Mouse (Mus musculus) heart, embryonic 13.5 days (tissue): ENCODE measurements around the gene Tgfb3. TPM values are rescaled to one million over a fixed set of nuclear protein-coding genes. Genes with fewer than 3 reads are reported as not detected.

Source experiments
- ATAC-seq: fragments of 200-750 bp; cut with Nextera tagmentation; 2 replicates; pipeline ENCODE4 v1.8.0; 2017; ENCODE audit warnings: moderate TSS enrichment; ENCODE audit not compliant: insufficient number of reproducible peaks, low FRiP score, low TSS enrichment; ENCODE audit errors: extremely low read depth
- H3K27ac ChIP-seq: fragments of 300-500 bp; sonication (generic); replicated peaks from 2 replicates; pipeline ENCODE4 v1.5.1; 2015; ENCODE audit warnings: moderate library complexity, mild to moderate bottlenecking, inconsistent platforms
- H3K27me3 ChIP-seq: fragments of 300-500 bp; sonication (generic); replicated peaks from 2 replicates; pipeline ENCODE4 v1.6.1; 2015; ENCODE audit warnings: mild to moderate bottlenecking, inconsistent platforms
- H3K36me3 ChIP-seq: fragments of 300-500 bp; sonication (generic); 2 replicates; pipeline ENCODE4 v1.6.1; 2015; ENCODE audit warnings: mild to moderate bottlenecking, inconsistent platforms
- H3K4me1 ChIP-seq: fragments of 300-500 bp; sonication (generic); 2 replicates; pipeline ENCODE4 v1.6.1; 2015; ENCODE audit warnings: inconsistent platforms
- H3K4me2 ChIP-seq: fragments of 300-500 bp; sonication (generic); 2 replicates; pipeline ENCODE4 v1.6.1; 2015; ENCODE audit warnings: inconsistent platforms, mild to moderate bottlenecking, moderate library complexity
- H3K4me3 ChIP-seq: fragments of 300-500 bp; sonication (generic); 2 replicates; pipeline ENCODE4 v1.5.1; 2015; ENCODE audit warnings: moderate library complexity, mild to moderate bottlenecking, inconsistent platforms
- H3K9ac ChIP-seq: fragments of 300-500 bp; sonication (generic); 2 replicates; pipeline ENCODE4 v1.6.1; 2015; ENCODE audit warnings: inconsistent platforms, mild to moderate bottlenecking, moderate library complexity
- H3K9me3 ChIP-seq: fragments of 300-500 bp; sonication (generic); 2 replicates; pipeline ENCODE4 v1.6.1; 2016; ENCODE audit warnings: inconsistent platforms
- WGBS: fragments of 180-500 bp; shearing (Covaris S2); methylation state at CpG from one replicate; pipeline ENCODE4 v1.1.7; 2015; ENCODE audit warnings: mixed read lengths; 5-methylcytosine and 5-hydroxymethylcytosine counted together
- polyA plus RNA-seq: library from polyadenylated mRNA; unstranded; fragments of >200 nt; fragmentation: Nextera tagmentation; extraction: Ambion mirVana; gene quantifications from 2 replicates; pipeline ENCODE4 v1.2.1, GENCODE M21; 2015

The Tgfb3 gene
- polyA plus RNA-seq, 1 experiment from 2014 or later = 23.7 TPM

DNA sequence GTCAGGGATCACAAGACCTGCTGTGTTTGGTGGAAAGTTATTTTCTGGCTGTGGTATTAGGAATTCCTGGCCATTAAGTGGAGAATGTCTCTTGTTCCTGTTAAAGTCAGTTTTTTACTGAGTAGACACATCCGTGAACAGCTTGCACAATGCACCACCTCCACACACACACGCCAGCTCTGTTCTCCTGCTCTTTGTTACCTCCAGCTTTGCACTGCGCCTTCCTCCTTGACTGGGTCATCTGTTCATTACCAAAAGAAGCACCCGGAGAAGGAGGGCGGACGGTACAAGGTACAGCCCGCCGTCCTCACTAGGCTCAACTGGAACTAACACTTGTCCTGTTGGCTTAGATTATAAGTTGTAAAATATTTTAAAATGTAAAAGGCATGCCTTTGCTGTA lies 23.8 kb upstream of the Tgfb3 start:
- H3K4me3 ChIP-seq = no peak overlapping the region
- peaks cover 13% of the 10 kb centered on the region for H3K36me3 ChIP-seq
- H3K4me1 ChIP-seq = peaks cover 71% of the 10 kb centered on the region
- H3K27ac ChIP-seq = peak overlapping the region; percentile 99
- ATAC-seq = no peak
- H3K27me3 ChIP-seq = no peaks in the 10 kb centered on the region
- no peaks in the 10 kb centered on the region for H3K9me3 ChIP-seq
- WGBS = 71% methylated on average over 8 of the region's 8 CpGs
- H3K4me2 ChIP-seq = no peak overlapping the region
- 0 out of 2 replicates have a peak overlapping the region, but pooled peaks have one; percentile 28 for H3K9ac ChIP-seq

DNA sequence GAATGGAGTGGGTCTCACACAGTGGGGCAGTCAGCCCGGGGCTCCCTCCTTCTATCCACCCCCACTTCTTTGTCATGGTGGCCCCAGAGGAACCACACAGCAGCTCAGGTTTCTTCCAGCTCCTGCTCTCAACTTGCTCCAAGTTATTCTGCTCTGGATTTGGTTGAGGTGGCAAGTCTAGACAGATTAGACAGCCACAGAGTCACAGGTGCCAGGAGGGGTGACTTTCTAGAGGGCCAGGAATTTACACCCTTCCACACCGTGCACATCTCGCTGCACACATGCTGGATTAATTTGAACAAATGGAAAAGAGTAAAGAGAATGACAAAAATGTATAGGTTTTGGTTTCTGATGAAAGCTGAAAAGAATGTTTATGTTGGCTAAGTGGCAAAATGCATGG lies 21.9 kb upstream of the Tgfb3 start:
- Histone ChIP-seq H3K27ac (peak overlapping the region; percentile 67), H3K36me3 (peaks cover 20% of the 10 kb centered on the region), H3K4me2 (no peak overlapping the region), H3K27me3 (no peaks in the 10 kb centered on the region), H3K4me1 (peaks cover 72% of the 10 kb centered on the region), H3K4me3 (no peak overlapping the region), H3K9me3 (no peaks in the 10 kb centered on the region), H3K9ac (peak overlapping the region; percentile 54; the same call in 1 of the 2 replicates)
- WGBS = 66% methylated on average over 3 of the region's 3 CpGs
- no peak for ATAC-seq

DNA sequence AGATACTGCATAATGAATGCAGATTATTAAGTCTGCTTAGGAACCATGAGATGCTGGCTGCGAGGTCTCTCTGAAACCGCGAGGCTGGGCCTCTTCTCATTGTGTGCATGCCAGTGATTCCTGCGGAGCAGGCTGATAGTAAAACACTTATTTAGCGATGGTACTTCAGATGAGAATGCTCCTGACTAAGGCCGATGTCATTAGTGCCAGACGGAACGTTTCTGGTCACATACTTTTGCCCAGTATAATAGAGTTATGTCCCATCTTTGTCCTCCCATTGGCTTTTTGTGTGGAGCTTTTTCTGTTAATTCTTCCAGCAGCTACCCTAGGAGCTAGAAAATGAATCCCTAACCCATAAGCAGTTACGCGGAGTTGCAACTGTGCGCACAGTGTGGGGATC lies 18.9 kb upstream of the Tgfb3 start:
- 48% methylated on average over 11 of the region's 11 CpGs for WGBS
- H3K4me1 ChIP-seq = peaks cover 42% of the 10 kb centered on the region
- no peaks in the 10 kb centered on the region for H3K27me3 ChIP-seq
- peak overlapping the region; percentile 26 for H3K4me2 ChIP-seq
- H3K9ac ChIP-seq = peak overlapping the region; percentile 2; the same call in 1 of the 2 replicates
- ATAC-seq = no peak
- H3K36me3 ChIP-seq = peaks cover 35% of the 10 kb centered on the region
- H3K27ac ChIP-seq = peak overlapping the region; percentile 65
- no peak overlapping the region for H3K4me3 ChIP-seq
- H3K9me3 ChIP-seq = no peaks in the 10 kb centered on the region

DNA sequence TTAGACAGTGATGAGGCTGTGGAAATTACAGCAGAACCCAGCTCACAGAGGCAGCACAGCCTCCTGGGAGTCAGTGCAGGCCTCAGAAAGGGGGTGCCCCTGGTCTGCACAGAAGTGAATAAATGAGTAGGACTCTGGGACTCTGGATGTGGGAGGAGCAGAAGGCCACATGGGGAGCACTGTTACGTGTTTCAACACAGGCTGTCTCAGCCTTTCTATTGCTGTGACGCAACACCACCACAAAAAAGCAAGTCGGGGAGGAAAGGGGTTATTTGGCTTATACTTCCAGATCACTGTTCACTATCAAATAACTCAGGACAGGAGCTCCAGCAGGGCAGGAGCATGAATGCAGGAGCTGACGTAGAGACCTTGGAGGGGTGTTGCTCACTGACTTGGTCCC lies 17.0 kb upstream of the Tgfb3 start:
- ATAC-seq = no peak
- Histone ChIP-seq H3K4me1 (peaks cover 40% of the 10 kb centered on the region), H3K36me3 (peaks cover 31% of the 10 kb centered on the region), H3K27me3 (no peaks in the 10 kb centered on the region), H3K9ac (no peak overlapping the region), H3K27ac (no peak overlapping the region), H3K4me3 (no peak overlapping the region), H3K9me3 (no peaks in the 10 kb centered on the region), H3K4me2 (no peak overlapping the region)
- 88% methylated on average over 4 of the region's 4 CpGs for WGBS

DNA sequence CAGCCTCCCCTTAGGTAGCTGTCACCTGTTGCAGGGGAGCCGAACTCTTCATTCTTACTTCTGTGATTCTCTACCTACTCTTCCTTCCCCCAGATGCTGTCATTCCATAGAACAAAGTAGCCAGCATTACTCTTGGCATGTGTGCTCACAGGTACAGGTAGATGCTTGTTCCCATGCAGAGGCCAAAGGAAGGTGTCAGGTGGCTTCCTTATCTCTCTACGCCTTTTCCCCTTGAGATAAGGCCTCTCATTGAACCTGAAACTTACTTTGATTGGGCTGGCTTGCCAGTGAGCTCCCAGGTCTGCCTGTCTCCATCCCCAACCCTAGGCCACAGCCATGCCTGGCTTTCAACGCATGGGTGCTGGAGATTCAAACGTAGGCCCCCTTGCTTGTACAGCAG lies 15.2 kb upstream of the Tgfb3 start:
- Histone ChIP-seq H3K27me3 (no peaks in the 10 kb centered on the region), H3K4me1 (peaks cover 36% of the 10 kb centered on the region), H3K27ac (no peak overlapping the region), H3K9ac (no peak overlapping the region), H3K9me3 (no peaks in the 10 kb centered on the region), H3K4me3 (no peak overlapping the region), H3K36me3 (peaks cover 36% of the 10 kb centered on the region), H3K4me2 (no peak overlapping the region)
- WGBS = 68% methylated on average over 4 of the region's 4 CpGs
- no peak for ATAC-seq

DNA sequence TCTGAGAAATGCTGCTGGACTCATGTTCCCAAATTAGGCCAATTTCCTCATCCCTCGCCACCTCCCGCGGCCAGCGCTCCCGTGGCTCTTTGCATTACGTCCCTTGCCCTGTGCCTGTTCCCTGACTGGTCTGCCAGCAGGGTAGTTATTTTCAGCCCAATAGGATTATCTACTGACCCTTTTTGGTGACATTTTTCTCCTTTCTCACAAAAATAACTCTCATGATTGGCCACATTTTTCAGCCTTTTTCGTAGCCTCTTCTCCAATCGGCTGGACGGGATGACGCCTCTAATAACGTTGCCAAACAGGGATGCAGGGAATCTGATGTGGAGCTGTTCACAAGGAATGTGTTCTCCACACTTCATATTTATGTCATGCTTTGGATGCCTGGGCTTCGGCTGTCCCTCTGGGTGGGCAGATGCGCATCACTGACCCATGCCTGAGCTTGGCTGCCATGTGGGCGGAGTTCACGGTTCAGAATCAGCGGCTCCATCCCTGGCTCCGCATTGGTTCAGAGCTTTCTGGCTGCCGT lies 12.8 kb upstream of the Tgfb3 start:
- H3K27me3 ChIP-seq = no peaks in the 10 kb centered on the region
- H3K9me3 ChIP-seq = no peaks in the 10 kb centered on the region
- H3K4me2 ChIP-seq = peak overlapping the region; percentile 55
- H3K36me3 ChIP-seq = peaks cover 42% of the 10 kb centered on the region
- peak; percentile 31; the same call in 1 of the 2 replicates for ATAC-seq
- WGBS = 27% methylated on average over 18 of the region's 18 CpGs
- H3K27ac ChIP-seq = peak overlapping the region; percentile 80
- peaks cover 31% of the 10 kb centered on the region for H3K4me1 ChIP-seq
- H3K9ac ChIP-seq = peak overlapping the region; percentile 60
- H3K4me3 ChIP-seq = peak overlapping the region; percentile 15; the same call in 1 of the 2 replicates

DNA sequence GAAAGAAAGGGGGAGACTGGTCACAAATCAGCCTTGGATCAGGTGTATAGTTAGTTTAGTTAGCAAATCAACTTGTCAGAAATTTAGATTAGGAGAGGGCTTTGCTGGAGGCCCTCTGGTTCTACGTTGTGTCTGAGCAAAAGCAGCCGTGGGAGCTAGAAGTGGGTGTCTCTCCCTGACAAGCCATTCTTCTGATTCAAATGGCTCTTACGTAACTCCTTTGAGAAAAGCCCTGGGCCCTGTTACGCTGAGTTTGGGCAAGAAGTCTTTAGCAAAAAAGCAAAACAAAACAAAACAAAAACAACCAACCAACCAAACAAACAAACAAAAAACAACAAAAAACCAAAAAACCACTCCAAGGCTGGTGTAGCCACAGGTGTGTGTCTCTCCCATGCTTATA lies 11.9 kb upstream of the Tgfb3 start:
- Histone ChIP-seq H3K4me1 (peaks cover 40% of the 10 kb centered on the region), H3K9me3 (no peaks in the 10 kb centered on the region), H3K27me3 (no peaks in the 10 kb centered on the region), H3K4me2 (no peak overlapping the region), H3K27ac (peak overlapping the region; percentile 80), H3K36me3 (peaks cover 45% of the 10 kb centered on the region), H3K4me3 (no peak overlapping the region), H3K9ac (no peak overlapping the region)
- ATAC-seq = no peak
- WGBS = 55% methylated on average over 4 of the region's 4 CpGs

DNA sequence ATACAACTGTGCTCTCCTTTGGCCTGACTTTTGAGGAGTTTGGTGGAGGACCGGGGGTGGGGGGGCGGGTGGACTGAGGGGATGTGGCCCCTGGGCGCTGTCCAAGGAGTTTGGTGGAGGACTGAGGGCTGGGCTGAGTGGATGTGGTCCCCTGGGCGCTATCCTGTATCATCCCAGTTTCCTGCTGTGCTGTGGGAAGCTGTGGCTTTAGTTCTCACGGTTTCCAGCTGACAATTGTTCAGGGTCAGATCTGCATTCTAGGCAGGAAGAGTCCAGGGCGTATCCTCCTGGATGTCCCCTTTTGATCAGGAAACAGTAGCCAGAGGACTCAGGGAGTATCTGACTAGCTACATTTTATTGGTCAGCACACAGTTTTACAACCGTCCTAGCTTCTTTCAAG lies 9.2 kb upstream of the Tgfb3 start:
- no peak overlapping the region for H3K9ac ChIP-seq
- H3K4me3 ChIP-seq = no peak overlapping the region
- no peaks in the 10 kb centered on the region for H3K27me3 ChIP-seq
- ATAC-seq = no peak
- H3K4me2 ChIP-seq = no peak overlapping the region
- H3K4me1 ChIP-seq = peaks cover 51% of the 10 kb centered on the region
- 47% methylated on average over 7 of the region's 7 CpGs for WGBS
- peak overlapping the region; percentile 68 for H3K27ac ChIP-seq
- peaks cover 38% of the 10 kb centered on the region for H3K36me3 ChIP-seq
- no peaks in the 10 kb centered on the region for H3K9me3 ChIP-seq

DNA sequence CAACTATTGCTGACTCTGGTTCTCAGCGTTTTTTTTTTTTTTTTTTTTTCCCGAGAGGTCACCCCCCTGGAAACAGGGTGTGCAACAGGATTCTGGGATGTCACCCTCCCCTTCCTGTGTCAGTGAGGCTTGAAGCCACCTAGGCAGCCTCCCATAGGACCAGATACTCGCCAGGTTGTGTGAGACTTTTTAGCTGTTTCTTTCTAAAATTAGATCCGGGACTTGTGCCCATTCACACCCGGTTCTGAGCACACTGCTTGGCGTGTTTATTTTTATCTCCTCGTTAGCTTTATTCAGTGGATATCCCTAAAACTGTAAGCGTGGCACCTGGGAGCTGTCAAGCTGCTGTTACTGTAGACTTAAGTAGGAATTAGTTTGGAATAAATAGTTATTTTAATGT lies 7.7 kb upstream of the Tgfb3 start:
- 47% methylated on average over 8 of the region's 8 CpGs for WGBS
- H3K36me3 ChIP-seq = peaks cover 38% of the 10 kb centered on the region
- H3K4me3 ChIP-seq = no peak overlapping the region
- peak overlapping the region; percentile 68 for H3K27ac ChIP-seq
- ATAC-seq = no peak
- H3K4me2 ChIP-seq = no peak overlapping the region
- H3K9ac ChIP-seq = peak overlapping the region; percentile 47
- peaks cover 46% of the 10 kb centered on the region for H3K4me1 ChIP-seq
- H3K9me3 ChIP-seq = no peaks in the 10 kb centered on the region
- H3K27me3 ChIP-seq = no peaks in the 10 kb centered on the region

- H3K4me2 ChIP-seq = no peak overlapping the region
- H3K36me3 ChIP-seq = peaks cover 38% of the 10 kb centered on the region
- peak overlapping the region; percentile 40 for H3K9ac ChIP-seq
- peaks cover 2% of the 10 kb centered on the region for H3K27me3 ChIP-seq
- WGBS = 82% methylated on average over 7 of the region's 7 CpGs
- no peaks in the 10 kb centered on the region for H3K9me3 ChIP-seq
- peaks cover 40% of the 10 kb centered on the region for H3K4me1 ChIP-seq
- no peak overlapping the region for H3K4me3 ChIP-seq
- no peak for ATAC-seq
- peak overlapping the region; percentile 68 for H3K27ac ChIP-seq
Observed at GRCm38 (mm10) chr12:86085873-86086272, 7.0 kb upstream of the Tgfb3 start.

DNA sequence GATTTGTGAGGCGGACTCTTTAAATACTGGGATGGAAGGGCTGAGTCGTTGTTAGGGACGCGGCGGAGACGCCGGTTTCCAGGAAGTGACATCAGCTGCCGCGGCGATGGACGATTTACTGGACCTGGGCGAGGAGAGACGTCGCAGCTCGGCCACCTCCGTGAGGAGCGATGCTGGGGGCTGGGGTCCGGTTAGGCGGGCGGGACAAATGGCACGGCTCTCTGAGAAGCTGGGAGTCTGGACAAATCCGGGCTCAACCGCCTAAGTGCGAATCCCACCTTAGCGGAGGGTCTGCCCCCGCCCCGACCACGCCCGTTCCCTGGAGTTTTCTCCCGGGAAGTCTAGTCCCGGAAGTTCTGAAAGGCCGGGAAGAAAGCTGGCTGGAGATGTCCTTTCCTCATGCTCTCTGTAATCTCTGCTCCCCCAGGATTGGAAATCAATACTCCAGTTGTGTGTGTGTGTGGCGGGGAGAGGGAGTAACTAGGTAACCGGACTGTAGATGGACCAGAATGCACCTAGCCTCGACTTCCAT lies 3.7 kb upstream of the Tgfb3 start, which contains the start of gene Ift43:
TSS of gene Ift43 (plus strand) at position 61 of the 532 bp plus-strand sequence.
- WGBS = under 1% methylated on average over 35 of the region's 35 CpGs
- H3K9ac ChIP-seq = peak within 1 kb of the TSS; percentile 86
- peaks cover 11% of the 10 kb centered on the region for H3K27me3 ChIP-seq
- ATAC-seq = no peak
- peaks cover 44% of the 10 kb centered on the region for H3K4me1 ChIP-seq
- H3K9me3 ChIP-seq = no peaks in the 10 kb centered on the region
- H3K4me3 ChIP-seq = peak within 1 kb of the TSS; percentile 78
- H3K27ac ChIP-seq = peak within 1 kb of the TSS; percentile 72
- peaks cover 17% of the 10 kb centered on the region for H3K36me3 ChIP-seq
- peak within 1 kb of the TSS; percentile 86 for H3K4me2 ChIP-seq

- ATAC-seq = peak; percentile 52
- WGBS = under 1% methylated on average over 31 of the region's 31 CpGs
- peak overlapping the region; percentile 94 for H3K27ac ChIP-seq
Observed at GRCm38 (mm10) chr12:86079202-86079667, 394 bp upstream of the Tgfb3 start.

More at GRCm38 (mm10) chr12:86079202-86079667, 394 bp upstream of the Tgfb3 start:
- peaks cover 53% of the 10 kb centered on the region for H3K4me1 ChIP-seq
- peak overlapping the region; percentile 84 for H3K4me2 ChIP-seq
- peak overlapping the region; percentile 91 for H3K9ac ChIP-seq
- H3K27me3 ChIP-seq = peaks cover 11% of the 10 kb centered on the region
- peak overlapping the region; percentile 69 for H3K4me3 ChIP-seq
- H3K36me3 ChIP-seq = peaks cover 9% of the 10 kb centered on the region; the same call in 1 of the 2 replicates
- no peaks in the 10 kb centered on the region for H3K9me3 ChIP-seq
